Mouse (Mus musculus) erythroblast, adult 5-6 weeks (primary cell): Measurements from ENCODE around the gene Mrps33. TPM values are rescaled to one million over a fixed set of nuclear protein-coding genes. Genes with fewer than 3 reads are reported as not detected.

Experiments
- ATAC-seq: replicated peaks from 2 replicates; pipeline ENCODE4 v1.8.0; 2016; ENCODE audit warnings: moderate number of reproducible peaks, mild to moderate bottlenecking, moderate TSS enrichment, inconsistent platforms; ENCODE audit not compliant: poor library complexity, low FRiP score, severe bottlenecking
- total RNA-seq, 2 experiments: library from RNA; stranded (forward) in 1 of 2; stranded (reverse) in 1 of 2; fragments of 150-400 nt in 1 of 2; fragments of 200-764, 138-1000 nt in 1 of 2; gene quantifications; 2 replicates each; pipeline versions ENCODE4 v1.2.3 to v1.2.4; 2015 to 2017; ENCODE audit warnings: low replicate concordance in 2 of 2

Mrps33 gene
- total RNA-seq (2015; ENCODE audit: low replicate concordance): 19.4 and 30.2 TPM in 2 replicates
- 7.8 and 18.7 TPM in 2 replicates for total RNA-seq (2017; ENCODE audit: low replicate concordance)

DNA sequence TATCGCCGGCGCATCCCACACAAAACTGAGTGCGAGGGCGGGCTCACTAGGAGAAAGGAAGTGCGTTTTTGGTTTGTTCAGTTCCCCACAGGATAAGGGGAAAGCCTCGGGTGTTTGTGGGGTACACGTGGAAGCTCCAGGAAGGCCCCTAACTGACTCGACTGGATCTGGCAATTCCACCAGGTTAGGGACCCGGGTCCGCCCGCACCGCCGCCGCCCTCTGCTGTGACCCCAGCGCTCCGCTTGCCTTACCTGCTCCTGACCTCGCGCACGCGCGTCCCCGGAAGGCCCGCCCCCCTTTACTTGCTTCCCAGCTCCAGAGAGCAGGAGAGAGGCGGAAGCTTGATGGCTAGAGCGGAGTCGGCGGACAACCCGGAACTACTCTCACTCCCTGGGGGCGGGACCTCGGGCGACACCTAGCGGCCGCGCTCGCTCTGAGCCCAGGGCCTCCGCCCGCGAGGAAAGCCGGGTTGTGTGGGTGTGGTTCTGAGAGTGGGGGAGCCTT, at the start of gene Mrps33:
Gene Mrps33, minus strand, starts transcription at position 377 of the 505 bp plus-strand sequence.
- peak; percentile 100 for ATAC-seq

- ATAC-seq: no peak
These were observed 38.9 kb upstream of the Mrps33 start for GRCm38 (mm10) chr6:39849667-39850066.

DNA sequence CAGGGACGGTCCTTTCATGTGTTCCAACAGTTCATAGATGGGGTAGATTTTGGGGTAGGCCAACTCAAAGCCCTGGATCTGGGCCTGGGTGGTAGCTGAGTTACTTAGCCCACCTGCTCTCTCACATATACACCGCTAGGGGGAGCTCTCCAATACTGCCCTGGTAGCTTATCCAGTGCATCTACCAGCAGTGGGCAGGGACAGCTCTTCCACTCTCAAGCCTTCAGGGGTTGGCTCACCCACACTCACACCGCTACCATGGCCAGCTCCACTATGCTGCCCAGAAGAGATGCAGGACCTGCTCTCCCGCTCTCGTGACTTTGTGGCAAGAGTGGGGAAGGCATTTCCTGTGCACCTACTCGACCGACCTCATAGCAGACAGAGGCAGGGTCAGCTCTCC, 38.0 kb upstream of the Mrps33 start:
- ATAC-seq: no peak

DNA sequence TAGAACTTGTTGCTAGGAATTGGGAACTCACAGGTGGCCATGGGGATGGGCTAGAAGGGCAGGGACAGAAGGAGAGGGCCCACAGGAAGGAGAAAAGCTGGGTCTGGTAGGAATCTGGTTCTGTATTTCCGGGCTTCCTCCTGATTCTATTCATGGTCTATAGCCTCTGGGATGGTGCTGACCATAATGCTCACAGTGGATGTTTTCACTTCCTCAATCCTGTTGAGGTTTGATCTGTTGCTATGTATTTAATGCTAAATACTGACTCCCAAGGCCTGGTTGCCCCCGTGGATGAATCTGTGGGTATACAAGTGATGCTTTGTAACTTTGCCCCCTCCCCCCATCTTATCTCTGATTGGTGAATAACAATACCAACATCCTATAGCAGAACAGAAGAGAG, 36.8 kb upstream of the Mrps33 start:
- ATAC-seq: no peak

- no peak for ATAC-seq
These were observed 33.0 kb upstream of the Mrps33 start for GRCm38 (mm10) chr6:39843698-39844342.

DNA sequence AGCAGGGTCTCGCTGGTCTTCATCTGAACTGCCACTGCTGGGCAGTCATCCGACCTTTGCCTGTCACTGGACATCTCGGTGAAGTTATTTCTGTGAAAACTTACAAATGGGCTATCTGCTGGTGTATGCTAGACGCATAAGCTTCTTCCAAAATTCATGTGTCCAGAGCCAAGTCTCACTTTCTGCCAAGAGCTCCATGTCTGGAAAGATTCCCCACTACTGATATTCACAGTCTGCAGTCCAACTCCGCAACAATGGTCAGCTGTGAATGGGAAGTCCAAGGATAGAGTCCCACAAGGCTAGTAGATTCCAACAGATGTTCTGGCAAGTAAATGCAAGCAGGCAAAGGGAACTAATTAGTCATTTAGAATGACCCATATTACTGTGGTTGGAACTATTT, 17.9 kb upstream of the Mrps33 start:
- no peak for ATAC-seq

DNA sequence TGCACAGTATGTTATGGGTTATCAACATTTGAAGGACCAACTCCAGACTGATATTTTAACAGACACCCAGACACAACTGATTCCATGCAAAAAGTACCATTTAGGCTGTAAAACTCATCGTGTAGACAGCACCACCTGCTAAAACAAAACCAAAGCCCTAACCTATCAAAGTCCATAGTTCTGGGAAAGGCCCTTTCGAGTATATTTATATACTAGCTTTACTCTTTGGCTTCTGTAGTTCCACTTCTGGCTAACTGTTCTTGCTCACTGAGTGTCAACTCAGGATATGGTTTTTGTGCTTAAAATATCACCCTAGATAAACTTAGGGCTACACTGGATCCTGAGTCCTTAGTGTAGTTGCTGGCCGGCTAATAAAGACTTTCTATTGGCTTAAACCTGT, 10.5 kb upstream of the Mrps33 start:
- no peak for ATAC-seq

GRCm38 (mm10) chr6:39818922-39819321, 8.1 kb upstream of the Mrps33 start:
- ATAC-seq: no peak

- ATAC-seq: no peak
These were observed 2.3 kb downstream of the Mrps33 start for GRCm38 (mm10) chr6:39808511-39808910.

DNA sequence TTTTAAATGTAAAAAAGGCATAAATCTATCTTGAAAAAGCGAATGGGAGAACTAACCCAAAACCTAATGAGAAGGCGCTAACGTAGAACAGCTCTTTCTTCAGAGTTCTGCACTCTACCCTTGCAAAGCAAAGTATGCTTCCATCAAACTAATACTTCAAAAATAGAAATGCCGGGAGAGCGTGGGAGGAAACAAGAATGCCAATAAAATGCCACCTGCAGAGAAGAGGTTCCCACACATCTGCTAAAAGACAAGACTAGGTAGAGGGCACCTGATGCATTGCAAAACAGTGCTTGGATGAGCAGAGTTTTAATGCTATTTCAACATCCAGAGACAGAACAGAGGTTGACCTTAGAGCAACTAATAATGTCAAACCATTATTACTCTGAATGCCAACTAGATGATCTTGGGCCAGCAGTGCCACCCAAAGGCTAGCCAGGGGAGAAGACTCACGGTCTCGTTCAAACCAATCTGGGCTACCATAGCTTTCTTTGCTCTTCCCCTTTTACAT, 3.7 kb downstream of the Mrps33 start:
- ATAC-seq: no peak

GRCm38 (mm10) chr6:39806336-39806735, 4.5 kb downstream of the Mrps33 start:
- no peak for ATAC-seq

DNA sequence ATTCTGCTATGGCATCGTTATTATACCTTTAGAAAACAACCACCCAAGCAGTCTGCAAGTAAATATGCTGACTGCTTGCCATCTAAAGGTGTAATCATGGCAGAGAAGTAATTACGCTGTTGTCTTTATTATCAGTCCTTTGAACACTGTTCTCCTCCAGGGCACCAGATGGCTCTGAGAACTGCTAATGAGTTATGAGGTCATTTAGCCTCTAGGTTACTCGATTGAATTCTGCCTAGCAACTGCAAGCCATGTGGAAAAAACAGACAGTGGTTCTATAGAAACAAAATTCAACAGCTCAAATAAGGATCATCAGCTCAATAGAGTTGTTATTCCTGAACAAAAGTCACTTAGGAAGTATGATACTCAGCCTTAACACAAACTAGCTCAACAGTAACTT, 4.9 kb downstream of the Mrps33 start:
- no peak for ATAC-seq

DNA sequence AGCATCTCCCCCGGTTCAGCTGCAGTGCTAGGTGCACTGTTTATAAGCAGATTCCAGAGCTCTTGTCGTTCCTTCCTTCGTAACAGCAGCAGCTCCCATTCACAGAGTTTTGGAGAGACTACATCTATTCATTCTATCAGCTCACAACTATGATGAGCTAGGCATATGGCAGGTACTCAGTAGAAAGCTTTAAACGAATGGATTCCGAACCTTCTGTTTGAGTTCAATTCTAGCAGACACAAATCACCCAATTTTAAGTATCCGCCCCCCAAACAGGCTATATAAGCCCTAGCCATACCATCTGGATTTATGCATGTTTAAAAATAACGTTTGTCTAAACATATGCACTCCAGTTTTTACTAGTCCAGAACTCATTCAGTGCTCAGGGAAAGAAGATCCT, 9.8 kb downstream of the Mrps33 start:
- ATAC-seq: no peak

DNA sequence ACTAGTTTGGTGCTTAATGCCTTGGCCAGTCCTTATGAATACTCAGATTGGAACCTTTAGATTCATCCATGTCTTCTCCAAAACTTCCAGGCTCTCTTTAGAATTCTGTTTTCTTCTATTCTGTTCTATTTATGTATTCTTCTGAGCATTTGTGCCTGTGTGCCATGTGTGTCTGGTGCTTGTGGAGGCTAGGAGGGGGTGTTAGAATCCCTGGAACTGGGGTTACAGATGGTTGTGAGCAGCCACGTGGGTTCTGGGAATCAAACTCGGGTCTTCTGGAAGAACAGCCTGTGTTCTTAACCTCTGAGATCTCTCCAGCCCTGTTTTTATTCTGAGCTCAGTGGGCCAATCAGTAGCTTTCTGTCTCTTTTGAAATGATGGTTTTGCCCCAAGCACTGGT, 13.7 kb downstream of the Mrps33 start:
- no peak for ATAC-seq

DNA sequence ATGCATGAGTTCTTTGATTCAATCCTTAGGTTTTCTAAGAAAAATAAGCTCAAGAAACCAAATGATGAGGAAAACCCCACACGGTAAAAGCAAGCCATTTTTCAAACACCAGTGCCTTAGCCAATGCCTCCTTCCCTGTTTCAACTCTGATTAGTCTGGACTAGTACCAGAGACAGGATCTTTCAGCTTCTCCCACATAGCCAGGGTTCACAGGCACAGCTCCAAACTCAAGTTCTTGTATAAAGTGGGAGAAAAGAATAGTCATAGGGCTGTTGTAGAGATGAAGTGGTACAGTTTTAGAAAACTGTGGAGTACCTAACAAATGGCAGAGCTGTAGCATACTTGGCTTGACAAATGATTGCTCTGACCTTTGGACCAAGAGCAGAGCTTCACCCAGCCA, 14.6 kb downstream of the Mrps33 start:
- ATAC-seq: no peak

DNA sequence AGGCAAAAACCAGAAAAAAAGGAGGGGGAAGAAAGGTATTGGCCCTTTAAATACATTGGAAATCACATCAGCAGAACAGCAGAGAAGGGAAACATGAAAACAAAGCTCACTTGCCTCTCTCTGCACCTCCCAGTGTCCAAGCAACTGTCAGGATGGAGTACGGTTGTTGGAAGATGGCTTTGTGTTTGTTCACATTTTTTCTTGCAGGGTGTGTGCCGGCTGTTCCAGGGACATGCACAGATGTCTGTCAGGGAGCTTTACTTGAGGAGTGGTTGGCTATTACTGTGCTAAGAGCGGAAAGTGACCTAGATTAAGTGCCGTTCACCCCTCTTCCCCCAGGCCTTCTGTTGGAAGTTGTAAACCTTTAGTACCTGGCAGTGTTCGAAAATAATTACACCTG, 19.0 kb downstream of the Mrps33 start:
- no peak for ATAC-seq

- no peak for ATAC-seq
These were observed 22.4 kb downstream of the Mrps33 start for GRCm38 (mm10) chr6:39788408-39788807.

DNA sequence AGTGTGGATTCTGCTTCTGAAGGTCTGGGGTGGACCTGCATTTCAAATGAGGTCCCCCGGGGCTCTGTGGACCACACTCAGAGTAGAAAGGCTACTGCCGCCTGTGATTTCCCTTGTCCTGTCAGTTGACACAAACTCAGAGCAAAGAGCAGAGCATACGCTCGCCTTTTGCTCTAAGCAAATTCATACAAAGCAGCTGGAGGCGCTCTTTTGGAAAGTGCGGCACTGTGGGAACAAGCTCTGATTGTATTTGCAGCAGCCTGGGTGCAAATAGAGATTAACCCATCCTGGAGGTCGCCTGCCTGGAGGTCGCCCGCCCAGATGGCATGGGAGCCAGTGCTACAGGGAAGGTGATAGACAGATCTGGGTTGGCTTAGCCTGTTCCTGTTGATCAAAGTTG, 23.0 kb downstream of the Mrps33 start:
- no peak for ATAC-seq

- no peak for ATAC-seq
These were observed 24.8 kb downstream of the Mrps33 start for GRCm38 (mm10) chr6:39785944-39786343.

DNA sequence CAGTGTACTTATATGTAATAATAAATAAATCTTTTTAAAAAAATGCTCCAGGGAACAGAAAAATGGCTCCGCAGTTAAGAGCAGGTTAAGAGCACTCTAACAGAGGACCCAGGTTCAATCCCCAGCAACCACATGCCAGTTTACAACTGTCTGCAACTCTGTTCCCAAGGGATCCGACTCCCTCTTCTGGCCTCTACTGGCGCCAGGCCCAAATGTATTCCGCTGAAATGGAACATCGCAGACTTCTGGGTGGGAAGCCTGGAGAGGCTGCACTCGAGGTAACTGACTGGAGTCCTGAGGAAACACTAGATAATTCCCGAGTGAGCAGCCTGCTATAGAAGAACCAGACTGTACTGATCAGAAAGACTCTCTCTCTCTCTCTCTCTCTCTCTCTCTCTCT, 27.3 kb downstream of the Mrps33 start:
- ATAC-seq: no peak

DNA sequence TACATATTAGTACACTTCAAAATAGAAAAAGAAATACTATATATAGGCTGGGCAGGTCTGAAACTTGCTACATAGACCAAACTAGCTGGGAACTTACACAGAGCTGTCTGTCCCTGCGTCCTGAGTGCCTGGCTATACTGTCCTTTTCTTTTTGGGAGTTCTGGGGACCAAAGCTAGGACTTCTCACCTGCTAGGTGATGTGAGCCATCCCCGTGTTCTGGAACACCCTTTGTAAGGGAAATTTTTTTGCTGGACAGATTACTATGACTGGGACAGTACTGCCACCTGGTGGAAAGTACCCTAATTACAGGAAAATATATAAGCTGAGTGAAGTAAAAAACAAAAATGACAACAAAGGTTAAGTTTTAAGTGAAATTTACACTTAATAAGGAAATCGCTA, 28.2 kb downstream of the Mrps33 start:
- no peak for ATAC-seq
